Mouse (Mus musculus): ENCODE data around the gene Ccdc134. TPM values are rescaled to one million over a fixed set of nuclear protein-coding genes. Genes with fewer than 3 reads are reported as not detected.

Ccdc134 gene
- total RNA-seq, 2 experiments from 2014 or later: 5.1 to 5.5 TPM

DNA sequence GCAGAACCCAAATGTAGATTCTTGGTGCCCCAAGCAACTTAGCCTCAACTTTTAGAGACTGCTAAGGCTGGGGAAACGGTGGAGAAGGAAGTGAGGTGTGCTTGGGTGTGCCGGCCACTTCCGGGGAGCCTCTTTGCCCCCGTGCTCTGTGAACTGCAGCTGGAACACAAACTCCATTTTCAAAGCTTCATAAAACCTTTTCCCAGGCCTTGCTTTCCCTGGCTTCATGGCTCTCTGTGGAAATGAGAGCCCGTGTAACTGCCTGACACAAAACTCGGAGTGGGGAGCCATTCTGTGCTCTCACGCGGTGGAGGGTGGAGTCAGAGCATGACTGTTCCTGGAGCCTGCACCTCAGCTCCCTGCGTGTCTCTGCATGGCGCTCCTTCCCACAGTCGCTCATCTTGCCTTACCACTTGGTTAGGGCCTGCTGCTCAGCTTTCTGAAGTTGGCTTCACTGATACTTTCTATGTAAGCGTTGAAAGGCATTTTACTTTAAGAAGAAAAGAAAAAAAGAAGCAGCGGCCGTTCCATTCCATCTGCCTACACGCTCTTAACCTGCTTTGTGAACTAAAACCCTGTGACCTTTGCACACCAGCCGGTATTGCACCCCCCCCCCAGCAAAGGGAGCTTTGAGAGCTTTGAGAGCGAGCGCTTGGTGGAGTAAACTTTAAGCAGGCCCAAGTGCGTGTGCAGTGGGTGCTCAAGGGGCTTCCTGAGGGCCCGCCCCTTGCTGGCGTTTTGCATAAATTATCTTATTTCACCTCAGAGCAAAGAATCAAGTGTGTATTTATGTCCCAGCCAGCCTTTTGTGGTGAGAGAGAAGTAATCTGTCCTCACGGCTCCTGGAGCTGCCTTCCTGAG is 38.7 kb downstream of the Ccdc134 start:
- no peak for DNase-seq
- intact Hi-C loops (cut with DNase I): loop anchor here (2.0 kb wide), 1 partner anchor 68 kb away; no protein-coding TSS in a partner anchor

GRCm38 (mm10) chr15:82167201-82168168 is 39.8 kb downstream of the Ccdc134 start:
- intact Hi-C loops (cut with DNase I): loop anchor here (2.0 kb wide), 1 partner anchor 67 kb away; no protein-coding TSS in a partner anchor
- no peak for DNase-seq

DNA sequence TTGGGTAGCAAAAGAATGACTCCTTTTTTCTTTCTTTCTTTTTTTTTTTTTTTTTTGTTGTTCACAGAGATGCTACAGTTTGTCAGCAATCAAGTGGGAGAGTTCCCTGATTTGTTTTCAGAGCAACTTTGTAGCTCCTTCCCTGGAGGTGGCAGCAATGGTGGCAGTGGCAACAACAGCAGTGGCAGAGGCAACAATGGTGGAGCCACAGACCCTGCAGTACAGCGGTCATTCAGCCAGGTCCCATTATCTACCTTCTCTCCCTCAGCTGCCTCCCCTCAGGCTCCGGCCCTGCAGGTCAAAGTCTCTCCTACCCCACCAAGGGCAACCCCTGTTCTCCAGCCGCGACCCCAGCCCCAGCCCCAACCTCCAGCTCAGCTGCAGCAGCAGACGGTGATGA is 41.9 kb downstream of the Ccdc134 start:
- intact Hi-C loops (cut with DNase I): no loop called here
- no peak for DNase-seq

DNA sequence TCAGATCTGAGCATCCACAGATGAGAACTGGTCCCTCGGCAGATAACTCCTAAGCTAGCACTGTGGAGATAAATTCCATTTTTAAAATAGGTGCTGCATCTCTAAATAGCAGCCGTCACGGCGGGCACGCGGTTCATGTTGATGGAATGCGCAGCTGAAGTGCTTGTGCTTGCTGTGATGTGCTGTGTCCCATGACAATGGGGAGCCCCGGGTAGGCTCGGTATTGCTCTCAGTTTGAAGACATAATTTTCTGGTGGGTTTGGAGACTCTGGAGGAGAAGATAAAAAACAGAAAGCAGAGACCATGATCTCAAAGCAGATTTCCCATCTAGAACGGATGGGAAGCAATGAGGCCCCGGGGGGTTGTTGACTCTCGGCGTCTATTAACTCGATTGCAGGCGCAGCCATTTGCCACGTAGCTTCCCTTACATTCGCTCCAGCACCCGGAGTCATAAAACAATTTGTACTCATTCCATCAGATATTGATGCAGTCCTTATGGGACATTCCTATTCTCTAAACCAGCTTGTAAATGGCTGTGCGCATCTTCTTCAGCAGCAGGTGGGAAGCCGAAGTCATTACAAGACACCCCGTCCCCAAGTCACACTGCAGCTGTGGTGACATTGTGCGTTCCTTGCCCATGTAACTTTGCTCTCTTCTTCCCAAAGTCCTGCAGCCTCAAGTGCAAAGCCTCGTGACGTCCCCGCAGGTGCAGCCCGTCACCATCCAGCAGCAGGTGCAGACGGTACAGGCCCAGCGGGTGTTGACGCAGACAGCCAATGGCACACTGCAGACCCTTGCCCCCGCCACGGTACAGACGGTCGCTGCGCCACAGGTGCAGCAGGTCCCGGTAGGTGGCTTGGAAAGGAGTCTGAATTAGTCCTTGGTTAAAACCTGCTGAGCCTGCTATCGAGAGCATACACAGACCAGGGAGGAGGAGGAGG is 43.0 kb downstream of the Ccdc134 start:
- DNase-seq: peak; percentile 32 to 56
- intact Hi-C loops (cut with DNase I): no loop called here

DNA sequence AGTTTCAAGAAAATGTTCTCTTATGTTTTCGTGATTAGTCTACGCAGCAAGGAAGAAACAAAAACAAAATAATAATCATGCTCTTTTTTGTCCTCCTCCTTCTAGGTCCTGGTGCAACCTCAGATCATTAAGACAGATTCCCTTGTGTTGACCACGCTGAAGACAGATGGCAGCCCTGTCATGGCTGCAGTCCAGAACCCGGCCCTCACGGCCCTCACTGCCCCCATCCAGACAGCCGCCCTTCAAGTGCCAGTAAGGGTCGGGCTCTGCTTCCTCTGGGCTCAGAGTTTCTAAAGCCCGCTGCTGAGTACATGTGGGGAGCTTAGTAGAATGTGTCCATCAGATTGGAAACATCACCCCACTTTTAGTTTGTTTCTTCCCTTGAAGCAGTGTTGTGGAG is 44.9 kb downstream of the Ccdc134 start:
- intact Hi-C loops (cut with DNase I): no loop called here
- no peak for DNase-seq

- DNase-seq: no peak
- intact Hi-C loops (cut with DNase I): no loop called here
Observed at GRCm38 (mm10) chr15:82175091-82175490, 47.4 kb downstream of the Ccdc134 start.

DNA sequence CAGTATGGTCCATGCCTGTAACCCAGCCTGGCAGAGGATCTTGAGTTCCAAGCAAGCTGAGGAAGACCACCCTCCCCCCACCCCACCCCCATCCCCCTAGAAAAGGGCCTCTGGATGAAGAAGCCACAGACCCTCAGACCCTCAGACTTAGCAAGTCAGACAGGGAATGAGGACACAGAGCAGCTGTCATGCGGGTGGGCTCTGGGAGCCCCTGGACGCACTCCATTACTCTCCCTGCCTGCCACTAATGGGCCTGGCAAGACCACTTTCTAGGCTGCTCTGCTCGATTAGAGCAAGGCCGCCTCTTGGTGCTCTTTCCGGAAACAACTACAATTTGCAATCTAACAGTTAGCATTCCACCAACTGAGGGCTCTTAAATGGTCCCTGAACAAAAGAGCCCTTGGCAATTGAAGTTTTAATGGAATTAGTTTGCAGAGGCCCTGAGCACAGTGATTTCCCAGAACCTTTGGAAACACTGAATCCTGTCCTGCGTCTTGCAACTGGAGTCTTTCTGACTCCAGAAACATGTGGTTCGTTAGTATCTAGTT is 50.1 kb downstream of the Ccdc134 start:
- no peak for DNase-seq
- intact Hi-C loops (cut with DNase I): no loop called here

DNA sequence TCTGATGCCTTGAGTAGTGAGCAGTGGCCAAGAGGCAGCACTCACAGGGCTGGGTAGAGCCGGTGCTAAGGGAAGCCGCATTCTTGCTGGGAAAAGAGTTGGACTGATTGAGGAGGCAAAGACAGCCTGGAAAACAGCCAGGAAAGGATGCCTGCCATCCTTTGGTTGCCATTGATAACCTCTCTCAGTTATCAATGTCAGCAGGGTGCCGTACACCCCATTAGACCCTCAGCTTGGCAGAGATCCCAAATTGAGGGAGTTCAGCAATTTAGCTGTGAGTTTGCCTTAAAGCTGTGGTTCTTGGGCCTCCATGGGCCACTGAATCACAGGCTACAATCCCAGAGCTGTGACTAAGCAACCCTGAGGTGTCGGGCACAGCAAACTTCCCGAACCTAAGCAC is 53.4 kb downstream of the Ccdc134 start:
- intact Hi-C loops (cut with DNase I): no loop called here
- no peak for DNase-seq

DNA sequence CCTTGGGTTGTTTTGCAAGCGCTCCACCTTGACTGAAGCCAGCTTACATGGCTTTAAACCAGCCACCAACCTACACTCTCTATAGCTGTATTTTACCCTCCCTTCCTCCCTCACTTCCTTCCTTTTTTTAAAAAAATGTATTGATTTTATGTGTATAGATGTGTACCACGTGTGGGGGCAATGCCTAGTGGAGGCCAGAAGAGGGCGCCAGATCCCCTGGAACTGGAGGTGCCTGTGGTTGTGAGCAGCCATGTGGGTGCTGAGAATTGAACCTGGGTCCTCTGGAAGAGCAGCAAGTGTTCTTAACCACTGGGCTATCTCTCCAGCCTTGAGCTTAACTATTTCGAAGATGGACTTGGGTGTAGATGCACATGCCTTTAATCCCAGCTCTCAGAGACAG is 54.6 kb downstream of the Ccdc134 start:
- intact Hi-C loops (cut with DNase I): no loop called here
- no peak for DNase-seq

DNA sequence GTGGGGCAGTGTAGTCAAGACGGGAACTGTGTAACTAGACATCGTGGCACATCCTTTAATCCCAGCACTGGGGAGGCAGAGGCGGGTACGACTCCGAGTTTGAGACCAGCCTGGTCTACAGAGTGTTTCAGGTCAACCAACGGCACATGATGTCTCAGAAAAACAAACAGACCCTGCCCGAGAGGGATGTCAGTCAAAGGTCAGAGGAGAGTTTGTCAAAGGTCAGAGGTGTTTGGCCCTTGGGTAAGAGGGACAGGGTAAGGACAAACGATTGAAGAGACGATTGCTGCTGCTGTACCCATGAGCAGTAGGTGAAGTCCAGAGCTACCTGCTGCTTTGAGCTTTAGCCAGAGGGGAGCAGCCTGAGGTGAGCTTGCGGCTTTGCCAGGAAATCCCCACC is 55.9 kb downstream of the Ccdc134 start:
- intact Hi-C loops (cut with DNase I): no loop called here

DNA sequence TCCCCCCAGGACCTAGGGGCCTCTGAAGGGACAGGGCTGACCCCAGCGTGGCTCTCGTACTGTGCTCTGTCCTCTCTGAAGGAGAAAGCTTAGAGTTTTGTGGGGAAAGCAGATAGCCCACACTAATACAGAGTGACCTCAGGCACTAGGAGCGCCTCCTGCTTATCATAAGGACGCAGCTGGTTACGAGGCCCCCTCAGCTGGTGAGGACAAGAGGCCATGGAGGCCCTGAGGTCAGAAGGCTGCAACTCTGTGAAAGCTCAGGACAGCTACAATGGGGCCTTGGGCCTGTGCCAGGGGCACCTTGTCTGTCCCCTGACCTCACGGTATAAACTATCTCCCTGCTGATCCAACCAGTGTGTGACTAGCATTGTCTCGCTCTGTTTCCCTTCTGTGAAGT is 56.5 kb downstream of the Ccdc134 start:
- DNase-seq: no peak
- intact Hi-C loops (cut with DNase I): no loop called here

More for the DNA sequence above, 55.9 kb downstream of the Ccdc134 start:
- DNase-seq: no peak

- DNase-seq: no peak
- intact Hi-C loops (cut with DNase I): no loop called here
Observed at GRCm38 (mm10) chr15:82184656-82185055, 56.9 kb downstream of the Ccdc134 start.

DNA sequence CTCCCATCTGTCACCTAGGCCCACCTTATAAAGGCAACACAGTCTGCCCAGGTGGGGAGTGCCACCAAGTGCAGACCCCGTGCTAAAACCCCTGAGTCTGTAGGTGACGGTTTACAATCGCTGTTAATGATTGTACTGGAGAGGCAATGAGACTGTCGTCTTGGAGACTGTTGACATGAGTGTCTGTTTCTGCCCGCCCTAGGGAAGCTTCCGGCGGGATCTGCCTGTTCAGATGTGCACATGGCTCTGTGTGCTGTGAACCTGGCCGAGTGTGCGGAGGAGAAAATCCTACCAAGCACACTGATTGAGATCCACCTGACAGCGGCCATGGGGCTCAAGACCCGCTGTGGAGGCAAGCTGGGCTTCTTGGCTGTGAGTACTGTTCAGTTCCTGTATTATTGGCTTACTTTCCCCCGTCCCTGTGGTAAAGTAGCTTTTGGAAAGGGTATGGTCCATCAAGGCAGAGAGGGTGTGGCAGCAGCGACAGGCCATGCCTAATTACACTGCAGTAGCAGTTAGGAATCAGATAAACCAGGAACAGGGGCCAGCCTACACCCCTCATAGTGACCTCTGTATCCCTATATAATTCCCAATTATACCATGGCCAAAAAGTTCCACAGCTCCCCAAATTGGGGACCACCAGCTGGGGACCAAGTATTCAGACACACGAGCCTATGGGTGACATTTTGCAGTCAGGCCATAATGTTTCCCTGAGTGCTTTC is 57.5 kb downstream of the Ccdc134 start:
- no peak for DNase-seq
- intact Hi-C loops (cut with DNase I): no loop called here

- intact Hi-C loops (cut with DNase I): no loop called here
- peak; percentile 67 to 71 for DNase-seq
Observed at GRCm38 (mm10) chr15:82186131-82186530, 58.4 kb downstream of the Ccdc134 start.

DNA sequence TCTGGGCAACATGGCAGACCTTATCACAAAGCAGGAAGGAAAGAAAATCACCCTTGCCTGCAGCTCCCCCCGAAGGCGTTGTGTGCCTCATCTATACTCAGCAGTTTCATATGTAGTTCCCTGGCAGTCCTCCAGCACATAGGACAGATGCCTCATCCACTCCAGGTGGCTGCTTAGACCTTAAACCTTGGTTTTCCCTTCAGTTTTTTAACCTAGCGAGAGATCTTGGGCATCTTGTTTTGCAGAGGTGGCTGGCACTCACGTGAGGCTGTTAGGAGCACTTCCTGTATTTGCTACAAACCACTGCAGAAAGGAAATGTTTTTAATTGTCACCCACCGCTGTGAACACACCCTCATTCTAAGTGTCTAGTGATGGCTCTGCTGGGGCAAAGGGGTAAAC is 59.2 kb downstream of the Ccdc134 start:
- no peak for DNase-seq

GRCm38 (mm10) chr15:82187401-82187800 is 59.7 kb downstream of the Ccdc134 start:
- intact Hi-C loops (cut with DNase I): no loop called here
- DNase-seq: no peak

More for the DNA sequence above, 59.2 kb downstream of the Ccdc134 start:
- intact Hi-C loops (cut with DNase I): no loop called here

DNA sequence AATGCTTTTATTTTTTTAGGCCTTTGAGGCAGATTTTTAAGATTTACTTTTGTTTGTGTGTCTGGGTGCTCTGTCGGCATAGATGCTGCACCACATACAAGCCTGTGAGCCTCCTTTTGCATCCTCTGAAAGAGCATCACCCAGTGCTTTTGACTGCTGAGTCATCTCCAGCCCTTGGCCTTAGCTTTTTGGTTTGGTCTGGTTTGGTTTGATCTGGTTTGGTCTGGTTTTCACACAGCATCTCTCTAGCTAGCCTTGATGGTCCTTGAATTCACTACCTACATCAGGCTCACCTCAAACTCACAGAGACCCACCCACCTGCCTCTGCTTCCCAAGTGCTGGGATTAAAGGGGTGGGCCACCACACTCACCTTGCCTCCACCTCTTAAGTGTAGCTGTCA is 60.2 kb downstream of the Ccdc134 start:
- no peak for DNase-seq
- intact Hi-C loops (cut with DNase I): no loop called here

GRCm38 (mm10) chr15:82188481-82189240 is 60.9 kb downstream of the Ccdc134 start:
- peak; percentile 59 to 70 for DNase-seq
- intact Hi-C loops (cut with DNase I): no loop called here

Data from heart, postnatal 10 days (tissue).